Mouse (Mus musculus): ENCODE measurements around the gene Isca2. TPM values are rescaled to one million over a fixed set of nuclear protein-coding genes. Genes with fewer than 3 reads are reported as not detected.

Isca2 gene
- polyA plus RNA-seq, 1 experiment from 2014 or later = 171 TPM

DNA sequence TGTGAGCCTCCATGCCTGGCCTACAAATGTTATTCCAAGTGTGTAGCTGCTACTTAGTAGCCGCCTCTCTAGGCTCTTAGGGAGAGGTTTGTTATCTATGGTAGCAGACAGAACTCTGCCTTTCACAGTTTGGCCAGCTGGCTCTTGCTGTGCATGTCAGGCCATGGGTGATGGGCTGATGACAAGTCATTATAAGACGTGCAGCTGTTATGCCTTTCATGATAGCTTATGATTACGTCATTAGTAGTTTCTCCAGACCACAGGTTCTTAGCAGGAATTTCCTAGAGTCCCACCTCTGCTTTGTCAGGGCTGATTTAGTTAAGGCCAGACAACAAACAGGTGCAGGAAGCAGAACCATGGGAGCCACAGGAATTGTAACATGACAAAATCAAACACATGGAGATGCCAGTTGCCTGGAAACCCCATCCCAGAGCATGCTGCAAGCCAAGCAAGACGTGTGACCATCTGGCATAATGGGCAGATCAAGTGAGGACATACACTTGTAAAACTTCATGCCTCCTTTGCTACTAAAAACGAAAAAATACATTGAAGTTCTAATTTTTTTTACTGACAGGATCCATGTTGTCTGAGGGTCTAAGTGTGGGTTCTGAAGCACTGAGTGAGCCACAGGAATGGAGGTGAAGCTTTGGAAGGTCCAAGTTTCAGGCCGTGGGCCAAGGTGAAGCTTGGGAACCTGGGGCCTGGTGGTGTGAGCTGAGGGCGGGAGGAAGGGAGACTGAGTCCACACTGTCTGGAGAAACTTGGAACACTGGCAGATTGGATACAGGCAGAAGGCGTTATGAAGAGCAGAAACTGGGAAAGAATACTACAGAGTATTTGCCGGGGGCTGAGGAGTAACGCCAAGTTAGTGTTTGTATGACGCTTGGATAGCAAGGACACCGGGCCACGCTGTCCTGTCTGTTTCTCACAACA is 46.5 kb downstream of the Isca2 start:
- ATAC-seq (ENCODE audit: low FRiP score) (no peak), DNase-seq (ENCODE audit: low spot score, missing footprints) (no peak)
- Histone ChIP-seq H3K9me3 (ENCODE audit: control insufficient read depth, low read length) (no peaks in the 10 kb centered on the region), H3K36me3 (ENCODE audit: control insufficient read depth, insufficient read depth, low read length) (no peaks in the 10 kb centered on the region), H3K4me3 (ENCODE audit: low read depth, low read length) (no peak overlapping the region), H3K27me3 (ENCODE audit: control insufficient read depth, insufficient read depth, low read length) (no peaks in the 10 kb centered on the region), H3K4me2 (no peak overlapping the region), H3K4me1 (ENCODE audit: control insufficient read depth, insufficient read depth, low read length) (no peaks in the 10 kb centered on the region), H3K9ac (ENCODE audit: low read length) (no peak overlapping the region), H3K27ac (ENCODE audit: low read depth, low read length) (no peak overlapping the region)
- 88% methylated on average over 13 of the region's 13 CpGs for WGBS

DNA sequence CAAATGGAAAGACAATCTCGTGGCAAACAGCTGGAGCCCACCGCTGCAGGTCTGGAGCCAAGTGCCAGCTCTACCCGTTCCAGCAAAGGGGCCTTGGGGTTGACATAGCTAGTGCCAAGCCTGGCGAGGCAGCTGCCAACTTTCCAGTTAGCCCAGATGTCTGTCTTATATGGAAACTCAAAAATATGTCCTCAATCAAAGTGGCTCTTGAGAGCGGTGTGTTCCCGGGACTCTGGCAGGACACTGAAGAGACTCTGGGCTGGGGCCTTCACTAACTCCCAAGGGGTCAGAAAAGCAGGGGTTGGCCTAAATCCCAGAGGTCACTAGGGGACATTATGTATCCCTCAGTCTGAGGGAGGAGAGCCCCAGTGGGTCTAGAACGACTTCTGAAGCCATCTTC is 50.5 kb downstream of the Isca2 start:
- Histone ChIP-seq H3K9me3 (ENCODE audit: control insufficient read depth, low read length) (no peaks in the 10 kb centered on the region), H3K4me2 (no peak overlapping the region), H3K4me3 (ENCODE audit: low read depth, low read length) (no peak overlapping the region), H3K27ac (ENCODE audit: low read depth, low read length) (no peak overlapping the region), H3K36me3 (ENCODE audit: control insufficient read depth, insufficient read depth, low read length) (no peaks in the 10 kb centered on the region), H3K27me3 (ENCODE audit: control insufficient read depth, insufficient read depth, low read length) (no peaks in the 10 kb centered on the region), H3K4me1 (ENCODE audit: control insufficient read depth, insufficient read depth, low read length) (no peaks in the 10 kb centered on the region), H3K9ac (ENCODE audit: low read length) (no peak overlapping the region)
- ATAC-seq (ENCODE audit: low FRiP score) (no peak), DNase-seq (ENCODE audit: low spot score, missing footprints) (no peak)
- WGBS = 85% methylated on average over 7 of the region's 7 CpGs

DNA sequence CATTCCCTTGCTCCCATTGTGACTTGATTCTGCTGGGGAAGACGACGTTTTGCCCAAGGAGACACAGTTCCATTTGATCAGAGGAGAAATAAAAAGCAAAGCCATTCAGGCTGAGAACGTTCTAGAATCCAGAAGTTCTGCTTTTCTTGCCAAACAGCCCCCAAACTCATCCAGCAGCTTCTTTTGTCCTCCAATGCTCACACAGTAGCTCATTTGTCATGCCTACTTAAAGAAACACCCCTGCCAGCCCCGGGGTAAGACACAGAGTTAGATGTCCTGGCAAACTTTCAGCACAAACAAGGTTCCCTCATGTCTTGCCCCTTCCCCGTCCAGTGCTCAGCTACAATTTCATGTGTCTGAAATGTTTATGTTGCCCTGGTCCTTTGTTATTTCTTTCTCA is 51.2 kb downstream of the Isca2 start:
- Histone ChIP-seq H3K27ac (ENCODE audit: low read depth, low read length) (no peak overlapping the region), H3K4me1 (ENCODE audit: control insufficient read depth, insufficient read depth, low read length) (no peaks in the 10 kb centered on the region), H3K9me3 (ENCODE audit: control insufficient read depth, low read length) (no peaks in the 10 kb centered on the region), H3K9ac (ENCODE audit: low read length) (no peak overlapping the region), H3K27me3 (ENCODE audit: control insufficient read depth, insufficient read depth, low read length) (no peaks in the 10 kb centered on the region), H3K4me2 (no peak overlapping the region), H3K4me3 (ENCODE audit: low read depth, low read length) (no peak overlapping the region), H3K36me3 (ENCODE audit: control insufficient read depth, insufficient read depth, low read length) (no peaks in the 10 kb centered on the region)
- ATAC-seq (ENCODE audit: low FRiP score) = no peak
- WGBS = 81% methylated on average over 5 of the region's 5 CpGs
- DNase-seq (ENCODE audit: low spot score, missing footprints) = no peak

Other genes starting within 250 kb of the Isca2 start
- gene Vsx2, start 203.5 kb upstream of the Isca2 start, polyA plus RNA-seq (2014; fragmentation: Nextera tagmentation; extraction: Ambion mirVana) = 0.66 and 0.99 TPM in 2 replicates
- 6.4 and 7.6 TPM in 2 replicates for gene Abcd4, start 155.8 kb upstream of the Isca2 start, polyA plus RNA-seq (2014; fragmentation: Nextera tagmentation; extraction: Ambion mirVana)
- gene Vrtn, start 132.2 kb upstream of the Isca2 start, polyA plus RNA-seq (2014; fragmentation: Nextera tagmentation; extraction: Ambion mirVana) = 0.05 TPM in 1 of 2 replicates, not detected in the other
- 0.22 and 0.37 TPM in 2 replicates for gene Syndig1l, start 74.4 kb upstream of the Isca2 start, polyA plus RNA-seq (2014; fragmentation: Nextera tagmentation; extraction: Ambion mirVana)
- gene Npc2, start 99 bp upstream of the Isca2 start, polyA plus RNA-seq (2014; fragmentation: Nextera tagmentation; extraction: Ambion mirVana) = 97.2 and 102 TPM in 2 replicates
- gene Ltbp2, start 103.3 kb downstream of the Isca2 start, polyA plus RNA-seq (2014; fragmentation: Nextera tagmentation; extraction: Ambion mirVana) = 0.05 TPM in 1 of 2 replicates, not detected in the other
- 160 and 164 TPM in 2 replicates for gene Fcf1, start 197.6 kb downstream of the Isca2 start, polyA plus RNA-seq (2014; fragmentation: Nextera tagmentation; extraction: Ambion mirVana)
- 24.3 and 24.4 TPM in 2 replicates for gene Arel1, start 197.6 kb downstream of the Isca2 start, polyA plus RNA-seq (2014; fragmentation: Nextera tagmentation; extraction: Ambion mirVana)
- gene Ylpm1, start 223.1 kb downstream of the Isca2 start, polyA plus RNA-seq (2014; fragmentation: Nextera tagmentation; extraction: Ambion mirVana) = 44.4 and 46.4 TPM in 2 replicates

Measured in midbrain, embryonic 11.5 days (tissue).